Mouse (Mus musculus) midbrain, embryonic 16.5 days (tissue): ENCODE data around the gene Lipt1. TPM values are rescaled to one million over a fixed set of nuclear protein-coding genes. Genes with fewer than 3 reads are reported as not detected.
A peak's percentile ranks its signal among the peaks of the same experiment; 100 is the strongest.

Experiments
- ATAC-seq: fragments of 200-750 bp; cut with Nextera tagmentation; 2 replicates; pipeline ENCODE4 v1.8.0; 2017; ENCODE audit warnings: moderate TSS enrichment
- H3K27ac ChIP-seq: fragments of 300-500 bp; sonication (generic); 2 replicates; pipeline ENCODE4 v1.5.1; 2014; ENCODE audit warnings: mild to moderate bottlenecking, low read length, mixed read lengths
- H3K27me3 ChIP-seq: fragments of 300-500 bp; sonication (generic); 2 replicates; pipeline ENCODE4 v1.6.1; 2014; ENCODE audit warnings: low read depth, low read length, mixed read lengths; ENCODE audit not compliant: control insufficient read depth, insufficient read depth
- H3K36me3 ChIP-seq: fragments of 300-500 bp; sonication (generic); 2 replicates; pipeline ENCODE4 v1.6.1; 2014; ENCODE audit warnings: mild to moderate bottlenecking, low read length, moderate library complexity, mixed read lengths; ENCODE audit not compliant: control insufficient read depth, insufficient read depth
- H3K4me1 ChIP-seq: fragments of 300-500 bp; sonication (generic); 2 replicates; pipeline ENCODE4 v1.6.1; 2014; ENCODE audit warnings: mild to moderate bottlenecking, low read length, mixed read lengths; ENCODE audit not compliant: control insufficient read depth, insufficient read depth
- H3K4me2 ChIP-seq: fragments of 300-500 bp; sonication (generic); 2 replicates; pipeline ENCODE4 v1.6.1; 2014; ENCODE audit warnings: mild to moderate bottlenecking, low read length, mixed read lengths
- H3K4me3 ChIP-seq: fragments of 300-500 bp; sonication (generic); 2 replicates; pipeline ENCODE4 v1.5.1; 2014; ENCODE audit warnings: low read depth, mild to moderate bottlenecking, low read length, moderate library complexity, mixed read lengths
- H3K9ac ChIP-seq: fragments of 300-500 bp; sonication (generic); 2 replicates; pipeline ENCODE4 v1.6.1; 2014; ENCODE audit warnings: low read depth, low read length, mixed read lengths
- H3K9me3 ChIP-seq: fragments of 300-500 bp; sonication (generic); replicated peaks from 2 replicates; pipeline ENCODE4 v1.6.1; 2014; ENCODE audit warnings: mild to moderate bottlenecking, low read length, mixed read lengths; ENCODE audit not compliant: control insufficient read depth, poor library complexity, severe bottlenecking
- WGBS: fragments of 180-500 bp; shearing (Covaris S2); extraction: QIAGEN DNeasy Blood & Tissue Kit; methylation state at CpG from one replicate; pipeline ENCODE4 v1.1.7; 2014; 5-methylcytosine and 5-hydroxymethylcytosine counted together
- polyA plus RNA-seq: library from polyadenylated mRNA; unstranded; fragments of >200 nt; fragmentation: Nextera tagmentation; extraction: Ambion mirVana; gene quantifications from 2 replicates; pipeline ENCODE4 v1.2.1, GENCODE M21; 2015

The Lipt1 gene
- polyA plus RNA-seq, 1 experiment from 2014 or later = 8.8 TPM

- no peak overlapping the region for H3K9ac ChIP-seq
- WGBS = 88% methylated on average over 7 of the region's 7 CpGs
Observed at GRCm38 (mm10) chr1:37889206-37889605, 17.7 kb downstream of the Lipt1 start.

DNA sequence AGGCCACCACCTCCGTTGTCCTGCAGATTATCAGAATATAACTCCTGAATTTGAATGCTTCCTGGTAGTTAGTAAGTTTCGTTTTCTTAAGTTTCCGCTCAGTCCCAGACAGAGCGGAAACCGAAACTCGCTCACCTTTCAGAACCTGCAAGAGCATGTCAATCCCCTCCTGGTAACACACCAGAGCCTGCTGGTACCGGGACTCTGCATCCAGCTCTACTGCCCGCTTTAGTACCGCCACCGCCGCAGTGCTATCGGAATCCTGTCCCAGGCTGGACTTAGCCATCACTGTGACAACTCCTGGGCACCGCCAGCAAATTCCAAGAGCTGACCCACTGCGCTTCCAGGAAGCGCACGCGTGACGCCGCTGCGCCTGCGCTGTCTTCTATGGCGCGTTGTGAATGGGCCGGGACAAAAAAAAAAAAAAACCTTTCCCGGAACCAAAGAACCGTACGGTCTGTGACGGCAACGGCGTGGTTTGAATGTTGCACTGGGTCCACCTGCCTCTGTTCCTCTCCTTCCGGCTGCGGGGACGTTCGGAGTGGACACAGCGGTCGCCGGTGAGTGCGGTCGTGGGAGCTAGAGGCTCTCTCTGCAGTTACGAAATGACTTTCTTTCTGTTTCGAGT, 18.6 kb downstream of the Lipt1 start, which contains the start of the genes Mitd1 and Mrpl30:
Gene Mitd1 (minus strand): TSS at position 387 of the 628 bp plus-strand sequence.
Gene Mrpl30 (plus strand): TSS at position 453 of the 628 bp plus-strand sequence.
- peak; percentile 93 for ATAC-seq
- peak within 1 kb of the TSS; percentile 77 for H3K9ac ChIP-seq
- peak within 1 kb of the TSS; percentile 72 for H3K4me3 ChIP-seq
- H3K4me1 ChIP-seq = peaks cover 20% of the 10 kb centered on the region
- H3K4me2 ChIP-seq = peak within 1 kb of the TSS; percentile 91
- peaks cover 7% of the 10 kb centered on the region; the same call in 1 of the 2 replicates for H3K36me3 ChIP-seq
- under 1% methylated on average over 41 of the region's 41 CpGs for WGBS
- no peaks in the 10 kb centered on the region for H3K27me3 ChIP-seq
- H3K27ac ChIP-seq = peak within 1 kb of the TSS; percentile 71
- H3K9me3 ChIP-seq = no peaks in the 10 kb centered on the region

More at GRCm38 (mm10) chr1:37889206-37889605, 17.7 kb downstream of the Lipt1 start:
- Histone ChIP-seq H3K4me2 (peak overlapping the region; percentile 91), H3K9me3 (no peaks in the 10 kb centered on the region), H3K27ac (no peak overlapping the region), H3K27me3 (no peaks in the 10 kb centered on the region), H3K36me3 (peaks cover 5% of the 10 kb centered on the region; the same call in 1 of the 2 replicates), H3K4me1 (peaks cover 20% of the 10 kb centered on the region), H3K4me3 (peak overlapping the region; percentile 72; the same call in 1 of the 2 replicates)
- no peak; the same call in 1 of the 2 replicates for ATAC-seq

GRCm38 (mm10) chr1:37891400-37891799, 19.9 kb downstream of the Lipt1 start:
- peak overlapping the region; percentile 72 for H3K4me3 ChIP-seq
- peaks cover 10% of the 10 kb centered on the region for H3K36me3 ChIP-seq
- WGBS = 68% methylated on average over 3 of the region's 3 CpGs
- no peaks in the 10 kb centered on the region for H3K27me3 ChIP-seq
- no peak for ATAC-seq
- peaks cover 20% of the 10 kb centered on the region for H3K4me1 ChIP-seq
- peak overlapping the region; percentile 74; the same call in 1 of the 2 replicates for H3K9ac ChIP-seq
- no peak overlapping the region for H3K27ac ChIP-seq
- no peaks in the 10 kb centered on the region for H3K9me3 ChIP-seq
- peak overlapping the region; percentile 91 for H3K4me2 ChIP-seq

DNA sequence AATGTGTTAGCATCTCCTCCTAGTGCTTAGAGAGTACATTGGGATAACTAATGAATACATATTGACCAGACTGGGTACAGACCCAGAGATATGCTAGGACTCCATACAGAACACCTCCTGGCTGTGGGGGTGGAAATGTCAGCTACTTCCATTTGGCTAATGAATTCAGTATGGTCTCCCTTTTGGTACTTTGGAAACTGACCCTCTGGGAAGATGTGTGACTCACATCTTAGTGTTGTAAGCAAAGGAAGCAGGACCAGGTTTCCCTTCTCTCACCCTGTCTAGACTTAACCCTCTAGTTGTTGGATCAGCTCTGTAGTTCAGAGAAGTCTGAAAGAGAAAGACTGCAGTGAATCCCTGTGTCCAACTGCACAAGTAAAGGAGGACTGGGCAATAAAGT, 23.1 kb downstream of the Lipt1 start:
- Histone ChIP-seq H3K27ac (no peak overlapping the region), H3K4me3 (no peak overlapping the region), H3K9me3 (no peaks in the 10 kb centered on the region), H3K4me2 (no peak overlapping the region), H3K36me3 (peaks cover 30% of the 10 kb centered on the region), H3K4me1 (peaks cover 16% of the 10 kb centered on the region), H3K27me3 (no peaks in the 10 kb centered on the region), H3K9ac (no peak overlapping the region)
- ATAC-seq = no peak

- 83% methylated on average over 4 of the region's 4 CpGs for WGBS
- H3K4me1 ChIP-seq = no peaks in the 10 kb centered on the region
- H3K27me3 ChIP-seq = no peaks in the 10 kb centered on the region
- no peak overlapping the region for H3K27ac ChIP-seq
- H3K4me3 ChIP-seq = no peak overlapping the region
- H3K4me2 ChIP-seq = no peak overlapping the region
- no peak overlapping the region for H3K9ac ChIP-seq
- peaks cover 24% of the 10 kb centered on the region for H3K36me3 ChIP-seq
- ATAC-seq = no peak
- H3K9me3 ChIP-seq = no peaks in the 10 kb centered on the region
Observed at GRCm38 (mm10) chr1:37899816-37900215, 28.3 kb downstream of the Lipt1 start.

DNA sequence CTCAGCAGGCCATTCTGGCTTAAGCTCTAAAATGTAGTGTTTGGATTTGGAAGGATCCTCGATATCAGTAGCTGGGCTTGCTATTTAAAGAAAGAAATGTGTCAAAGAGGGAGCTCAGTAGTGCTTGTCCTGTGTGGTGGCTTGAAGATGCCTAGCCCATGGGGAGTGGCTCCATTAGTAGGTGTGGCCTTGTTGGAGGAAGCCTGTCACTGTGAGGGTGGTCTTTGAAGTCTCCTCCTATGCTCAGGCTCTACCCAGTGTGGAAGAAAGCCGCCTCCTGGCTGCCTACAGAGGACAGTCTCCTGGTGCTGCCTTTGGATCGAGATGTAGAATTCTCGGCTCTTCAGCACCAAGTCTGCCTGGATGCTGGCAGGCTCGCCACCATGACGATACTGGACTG, 28.8 kb downstream of the Lipt1 start:
- WGBS = 64% methylated on average over 6 of the region's 6 CpGs
- H3K4me3 ChIP-seq = no peak overlapping the region
- no peaks in the 10 kb centered on the region for H3K4me1 ChIP-seq
- no peak overlapping the region for H3K27ac ChIP-seq
- no peak for ATAC-seq
- no peaks in the 10 kb centered on the region for H3K9me3 ChIP-seq
- H3K9ac ChIP-seq = no peak overlapping the region
- H3K36me3 ChIP-seq = peaks cover 23% of the 10 kb centered on the region
- no peak overlapping the region for H3K4me2 ChIP-seq
- H3K27me3 ChIP-seq = no peaks in the 10 kb centered on the region

DNA sequence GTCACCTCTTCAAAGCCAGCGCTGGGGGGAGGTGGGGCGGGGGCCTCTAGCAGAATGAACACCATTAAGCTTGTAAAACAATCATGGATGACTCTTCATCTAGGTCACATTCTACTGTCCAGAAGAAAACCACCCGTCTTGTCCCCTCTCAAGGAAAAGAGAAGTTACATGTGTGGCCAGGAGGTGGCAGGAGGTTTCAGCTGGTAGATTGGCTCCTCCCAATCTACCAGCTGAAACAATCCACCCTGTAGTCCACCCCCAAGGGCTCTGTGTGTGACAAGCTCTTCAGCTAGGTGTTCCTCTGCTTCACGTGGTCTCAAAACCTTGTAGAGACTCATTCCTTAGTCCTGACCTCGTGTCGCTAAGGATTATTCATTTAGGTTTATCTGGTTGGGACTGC, 31.6 kb downstream of the Lipt1 start:
- no peaks in the 10 kb centered on the region for H3K9me3 ChIP-seq
- H3K36me3 ChIP-seq = peaks cover 11% of the 10 kb centered on the region
- no peak overlapping the region for H3K4me2 ChIP-seq
- no peak for ATAC-seq
- H3K4me1 ChIP-seq = no peaks in the 10 kb centered on the region
- no peak overlapping the region for H3K4me3 ChIP-seq
- no peak overlapping the region for H3K27ac ChIP-seq
- H3K9ac ChIP-seq = no peak overlapping the region
- H3K27me3 ChIP-seq = no peaks in the 10 kb centered on the region
- 40% methylated on average over 6 of the region's 6 CpGs for WGBS

DNA sequence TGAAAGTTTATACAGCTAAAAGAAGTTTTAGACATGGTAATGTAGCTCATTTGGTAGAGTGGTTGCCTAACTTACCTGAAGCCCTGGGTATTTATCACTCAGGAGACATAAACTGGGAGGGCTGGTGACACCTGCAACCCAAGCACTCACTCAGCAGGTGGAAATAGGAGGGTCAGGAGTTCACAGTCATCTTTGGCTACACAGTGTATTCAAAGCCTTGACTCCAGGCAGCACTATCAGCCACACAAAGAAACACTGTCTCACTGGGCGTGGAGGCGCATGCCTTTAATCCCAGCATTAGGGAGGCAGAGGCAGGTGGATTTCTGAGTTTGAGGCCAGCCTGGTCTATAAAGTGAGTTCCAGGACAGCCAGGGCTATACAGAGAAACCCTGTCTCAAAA, 41.2 kb downstream of the Lipt1 start:
- no peaks in the 10 kb centered on the region for H3K36me3 ChIP-seq
- H3K4me3 ChIP-seq = no peak overlapping the region
- H3K9ac ChIP-seq = no peak overlapping the region
- H3K9me3 ChIP-seq = no peaks in the 10 kb centered on the region
- H3K4me1 ChIP-seq = no peaks in the 10 kb centered on the region
- 76% methylated on average over 2 of the region's 2 CpGs for WGBS
- no peak overlapping the region for H3K27ac ChIP-seq
- H3K27me3 ChIP-seq = no peaks in the 10 kb centered on the region
- no peak for ATAC-seq
- no peak overlapping the region for H3K4me2 ChIP-seq

DNA sequence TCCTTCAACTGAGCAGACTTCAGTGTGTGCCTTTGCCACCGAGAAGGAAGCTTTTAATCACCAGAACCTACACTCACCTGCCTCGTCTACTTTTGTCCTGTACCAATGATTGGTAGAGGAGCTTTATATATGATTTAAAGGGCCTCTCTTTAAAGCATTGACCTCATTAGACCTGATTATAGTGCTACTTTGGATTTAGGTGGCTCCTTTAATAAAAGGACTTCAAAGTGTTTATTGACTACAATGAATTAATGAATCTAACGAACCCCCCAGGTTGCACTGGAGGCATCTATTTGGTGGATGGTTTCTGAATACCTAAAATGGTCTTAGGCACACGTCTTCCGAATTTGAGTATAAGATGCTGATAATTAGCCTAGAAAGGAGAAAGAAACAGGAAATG, 44.9 kb downstream of the Lipt1 start, which contains the start of gene Lyg2:
Gene Lyg2 (minus strand): TSS at position 101 of the 400 bp plus-strand sequence.
- no peaks in the 10 kb centered on the region for H3K9me3 ChIP-seq

More for the DNA sequence above, 44.9 kb downstream of the Lipt1 start, which contains the start of gene Lyg2:
- H3K4me2 ChIP-seq = no peak within 1 kb of the TSS
- no peaks in the 10 kb centered on the region for H3K4me1 ChIP-seq
- H3K27me3 ChIP-seq = no peaks in the 10 kb centered on the region
- no peak within 1 kb of the TSS for H3K9ac ChIP-seq
- no peak for ATAC-seq
- H3K4me3 ChIP-seq = no peak within 1 kb of the TSS
- no peaks in the 10 kb centered on the region for H3K36me3 ChIP-seq
- 73% methylated on average over 5 of the region's 5 CpGs for WGBS
- no peak within 1 kb of the TSS for H3K27ac ChIP-seq
